Mouse (Mus musculus) erythroblast, embryonic 14.5 days (primary cell): ENCODE results near the gene Plin3.

ENCODE experiments used
- GATA1 ChIP-seq: IDR thresholded peaks from 2 replicates; pipeline ENCODE4 v1.6.1; 2012; ENCODE audit warnings: low read length, inconsistent platforms, mixed read lengths
- TAL1 ChIP-seq: IDR thresholded peaks from 3 replicates; pipeline ENCODE4 v1.6.1; 2012; ENCODE audit warnings: low read length, inconsistent platforms, mixed read lengths

DNA sequence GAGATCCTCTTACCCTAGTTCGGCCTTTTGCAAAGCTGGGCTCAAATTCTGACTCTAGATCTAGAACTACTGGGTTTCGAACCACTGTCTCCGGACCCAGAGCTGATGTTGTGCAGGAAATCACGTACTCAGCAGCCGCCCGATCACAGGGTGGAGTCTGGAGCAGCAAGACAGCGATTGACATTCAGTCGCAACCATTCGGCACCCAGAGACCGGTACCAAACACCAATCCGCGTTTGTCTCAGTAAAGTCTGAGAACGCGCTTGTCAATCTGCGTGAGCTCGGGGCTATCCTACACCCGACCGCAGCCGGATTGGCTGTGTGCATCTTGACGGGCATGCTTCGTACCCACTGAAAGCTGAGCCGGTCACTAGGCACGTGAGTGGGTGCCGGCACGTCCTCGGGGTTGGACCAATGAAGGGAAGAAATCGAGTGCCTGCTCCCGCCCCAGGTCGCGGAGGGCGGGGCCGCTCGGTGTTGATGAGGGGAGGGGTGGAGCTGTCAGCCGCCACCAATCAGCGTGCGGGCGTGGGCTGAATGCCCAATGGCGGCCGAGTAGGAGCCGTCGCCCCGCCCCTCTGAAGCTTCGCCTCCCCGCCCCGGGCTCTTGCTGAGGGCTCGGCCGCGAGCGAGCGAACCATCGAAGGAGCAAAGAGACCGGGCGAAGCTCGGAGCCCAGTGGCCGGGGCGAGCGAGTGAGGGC lies 32.9 kb upstream of the Plin3 start, which contains the start of gene Kdm4b:
- TF ChIP-seq GATA1: no peak
- no peak for TF ChIP-seq TAL1
